Mouse (Mus musculus) testis, adult 2 months (tissue): ENCODE measurements around the gene Nav2. TPM values are rescaled to one million over a fixed set of nuclear protein-coding genes. Genes with fewer than 3 reads are reported as not detected.
A peak's percentile ranks its signal among the peaks of the same experiment; 100 is the strongest.

Experiments
- H3K27ac ChIP-seq: fragments of 200-500 bp; 2 replicates; pipeline ENCODE4 v1.5.1; 2012; ENCODE audit warnings: low read depth, low read length; ENCODE audit not compliant: control insufficient read depth, insufficient read depth
- H3K27me3 ChIP-seq: fragments of 200-500 bp; 2 replicates; pipeline ENCODE4 v1.6.1; 2012; ENCODE audit warnings: mild to moderate bottlenecking, low read length, moderate library complexity; ENCODE audit not compliant: control insufficient read depth, insufficient read depth
- H3K36me3 ChIP-seq: fragments of 200-500 bp; 2 replicates; pipeline ENCODE4 v1.6.1; 2012; ENCODE audit warnings: mild to moderate bottlenecking, low read length; ENCODE audit not compliant: control insufficient read depth, insufficient read depth
- H3K4me1 ChIP-seq: fragments of 200-500 bp; 2 replicates; pipeline ENCODE4 v1.6.1; 2012; ENCODE audit warnings: low read length; ENCODE audit not compliant: control insufficient read depth, insufficient read depth
- H3K4me3 ChIP-seq: fragments of 200-500 bp; 2 replicates; pipeline ENCODE4 v1.5.1; 2012; ENCODE audit warnings: low read depth, mild to moderate bottlenecking, low read length, moderate library complexity, mixed read lengths; ENCODE audit not compliant: control insufficient read depth
- CTCF ChIP-seq: fragments of 200-500 bp; IDR thresholded peaks from 2 replicates; pipeline ENCODE4 v1.5.1; 2012; ENCODE audit warnings: low read depth, mild to moderate bottlenecking, inconsistent platforms, low read length, moderate library complexity; ENCODE audit not compliant: control insufficient read depth, insufficient read depth, insufficient replicate concordance
- POLR2A ChIP-seq: fragments of 200-500 bp; IDR thresholded peaks from 2 replicates; pipeline ENCODE4 v1.6.1; 2012; ENCODE audit warnings: low read depth, mild to moderate bottlenecking, inconsistent platforms, low read length, moderate library complexity; ENCODE audit not compliant: control insufficient read depth
- polyA plus RNA-seq: library from polyadenylated mRNA; depleted of rRNA; stranded (reverse); fragments of >200 nt; gene quantifications from 2 replicates; pipeline ENCODE4 v1.2.3, GENCODE M21; 2012

The Nav2 gene
- polyA plus RNA-seq, 1 experiment: 20.8 TPM

GRCm38 (mm10) chr7:49058304-49059012, 149.9 kb downstream of the Nav2 start:
- H3K27me3 ChIP-seq: no peaks in the 10 kb centered on the region
- H3K27ac ChIP-seq: no peak overlapping the region
- no peak overlapping the region for H3K4me3 ChIP-seq
- no peaks in the 10 kb centered on the region for H3K36me3 ChIP-seq
- H3K4me1 ChIP-seq: no peaks in the 10 kb centered on the region
- TF ChIP-seq POLR2A (no peak), CTCF (no peak)

DNA sequence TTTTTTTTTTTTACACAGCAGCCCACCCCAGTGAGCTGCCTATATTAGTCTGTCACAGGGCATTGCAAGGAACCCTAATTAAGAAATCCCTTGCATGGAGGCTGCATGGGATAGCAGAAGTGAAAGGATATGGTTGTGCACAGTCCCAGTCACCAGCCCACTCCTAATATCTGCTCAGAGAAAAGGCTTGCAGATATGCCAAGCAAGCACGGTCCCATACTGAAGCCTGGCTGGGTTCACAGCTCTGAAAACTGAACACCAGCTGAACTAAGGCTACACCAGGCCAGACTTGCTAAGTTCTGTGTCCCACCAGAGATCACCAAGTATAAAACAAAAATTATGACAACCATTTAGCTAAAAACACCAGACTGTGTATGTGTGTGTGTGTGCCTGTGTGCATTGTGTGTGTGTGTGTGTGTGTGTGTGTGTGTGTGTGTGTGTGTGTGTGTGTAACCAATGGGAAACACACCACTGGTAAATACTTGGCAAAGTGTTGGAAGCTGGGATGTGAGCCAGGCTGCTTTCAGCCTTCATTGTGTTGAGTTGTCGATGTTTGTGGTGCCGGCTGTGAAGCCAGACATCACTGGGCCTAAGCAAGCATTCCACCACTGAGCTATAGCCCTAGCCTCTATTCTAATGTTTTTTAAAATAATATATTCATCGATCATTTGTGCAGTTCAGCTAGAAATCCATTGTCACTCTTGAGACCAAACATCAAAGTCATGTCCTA, 156.4 kb downstream of the Nav2 start:
- H3K27ac ChIP-seq: no peak overlapping the region
- no peaks in the 10 kb centered on the region for H3K27me3 ChIP-seq
- no peaks in the 10 kb centered on the region for H3K4me1 ChIP-seq
- no peak overlapping the region for H3K4me3 ChIP-seq
- H3K36me3 ChIP-seq: no peaks in the 10 kb centered on the region
- no peak for TF ChIP-seq POLR2A
- TF ChIP-seq CTCF: no peak

DNA sequence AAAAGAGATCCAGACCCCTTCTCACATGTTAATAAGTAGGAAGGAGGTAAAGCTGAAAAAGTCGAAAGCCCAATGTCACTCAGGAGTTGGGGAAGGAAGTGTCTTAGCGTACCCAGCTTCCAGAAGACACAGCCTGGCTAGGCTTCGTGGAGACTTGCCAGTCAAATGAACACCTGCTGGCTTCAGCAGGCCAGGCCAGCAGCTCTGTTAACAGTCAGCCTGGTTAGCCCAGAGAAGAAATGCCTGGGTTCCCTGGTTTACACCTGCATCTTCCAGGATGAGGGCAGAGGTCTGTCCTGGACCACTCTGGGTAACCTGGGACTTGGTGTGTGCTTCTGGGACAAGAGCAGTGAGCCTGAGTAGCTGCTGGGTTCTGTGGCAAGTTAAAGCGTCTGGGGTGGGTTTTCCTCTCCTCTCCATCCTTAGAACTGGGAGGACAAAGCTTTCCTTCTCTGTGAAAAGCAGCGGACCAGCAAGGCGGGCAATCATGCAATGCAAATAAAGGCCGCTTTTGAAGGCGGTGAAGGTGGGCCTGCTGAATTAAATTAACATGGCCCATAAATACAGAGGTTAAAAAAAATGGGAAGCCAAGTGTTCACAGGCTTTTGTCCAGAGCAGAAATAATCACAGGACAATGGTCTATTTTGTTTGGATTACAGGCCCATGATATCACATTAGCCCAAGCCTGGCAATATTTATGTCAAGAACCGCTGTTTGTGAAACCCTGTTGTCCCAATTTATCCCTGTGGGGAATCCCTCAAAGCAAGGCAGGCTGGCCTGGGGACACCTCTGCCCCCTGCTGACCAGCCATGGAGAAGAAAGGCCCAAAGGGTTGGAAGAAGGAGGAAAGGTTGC, 157.3 kb downstream of the Nav2 start:
- H3K27me3 ChIP-seq: no peaks in the 10 kb centered on the region
- H3K27ac ChIP-seq: no peak overlapping the region
- H3K4me1 ChIP-seq: no peaks in the 10 kb centered on the region
- H3K4me3 ChIP-seq: no peak overlapping the region
- TF ChIP-seq POLR2A: no peak
- TF ChIP-seq CTCF: peak; percentile 16; the same call in 1 of the 2 replicates
- no peaks in the 10 kb centered on the region for H3K36me3 ChIP-seq

GRCm38 (mm10) chr7:49066828-49067227, 158.3 kb downstream of the Nav2 start:
- H3K36me3 ChIP-seq: no peaks in the 10 kb centered on the region
- H3K27me3 ChIP-seq: no peaks in the 10 kb centered on the region
- no peak overlapping the region for H3K4me3 ChIP-seq
- TF ChIP-seq CTCF (no peak), POLR2A (no peak)
- no peak overlapping the region for H3K27ac ChIP-seq
- no peaks in the 10 kb centered on the region for H3K4me1 ChIP-seq

DNA sequence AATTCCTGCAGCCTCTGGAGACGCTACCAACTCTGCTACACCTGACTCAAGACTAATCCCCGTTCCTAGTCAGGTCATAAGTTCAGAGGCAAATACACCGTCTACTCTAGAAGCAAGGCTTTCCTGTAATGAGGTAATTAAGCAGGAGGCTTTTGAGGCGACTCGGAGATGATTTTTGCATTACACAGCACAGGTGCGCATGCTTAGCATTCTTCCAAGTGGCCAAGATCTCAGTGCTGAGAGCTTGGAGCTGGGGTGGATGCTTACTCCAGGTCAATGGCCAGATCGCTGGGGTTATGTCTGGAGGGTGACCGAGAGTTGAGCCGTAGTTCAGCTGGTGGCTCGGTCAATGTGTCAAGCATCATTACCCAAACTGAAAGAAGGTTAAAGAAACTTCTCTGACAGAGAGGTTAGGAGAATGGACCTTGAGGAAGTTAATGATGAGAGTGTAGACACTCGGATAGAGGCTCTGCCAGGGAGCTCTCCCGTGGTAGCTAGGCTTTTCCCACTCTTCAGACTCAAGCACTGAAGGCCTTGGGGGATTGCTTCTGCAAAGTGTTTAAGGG, 161.0 kb downstream of the Nav2 start:
- H3K27me3 ChIP-seq: no peaks in the 10 kb centered on the region
- no peak overlapping the region for H3K4me3 ChIP-seq
- H3K27ac ChIP-seq: no peak overlapping the region
- no peak for TF ChIP-seq POLR2A
- no peak for TF ChIP-seq CTCF
- H3K4me1 ChIP-seq: no peaks in the 10 kb centered on the region
- H3K36me3 ChIP-seq: no peaks in the 10 kb centered on the region

- no peaks in the 10 kb centered on the region for H3K4me1 ChIP-seq
- no peaks in the 10 kb centered on the region for H3K36me3 ChIP-seq
- H3K27ac ChIP-seq: no peak overlapping the region
- TF ChIP-seq CTCF (no peak), POLR2A (no peak)
- H3K4me3 ChIP-seq: no peak overlapping the region
- no peaks in the 10 kb centered on the region for H3K27me3 ChIP-seq
Observed at GRCm38 (mm10) chr7:49070621-49071020, 162.1 kb downstream of the Nav2 start.
